Mouse (Mus musculus) stomach, postnatal 0 days (tissue): ENCODE data around the gene Ccdc155. TPM values are rescaled to one million over a fixed set of nuclear protein-coding genes. Genes with fewer than 3 reads are reported as not detected.

Experiments
- ATAC-seq: fragments of 200-750 bp; cut with Nextera tagmentation; 2 replicates; pipeline ENCODE4 v1.8.0; 2017; ENCODE audit not compliant: low FRiP score, low TSS enrichment
- DNase-seq: peaks from one replicate; pipeline ENCODE4 v3.0.0-alpha.2; 2016; ENCODE audit warnings: low spot score
- H3K27ac ChIP-seq: fragments of 300-500 bp; sonication (generic); replicated peaks from 2 replicates; pipeline ENCODE4 v1.5.1; 2014; ENCODE audit warnings: mild to moderate bottlenecking, control low read depth
- H3K27me3 ChIP-seq: fragments of 300-500 bp; sonication (generic); 2 replicates; pipeline ENCODE4 v1.6.1; 2014; ENCODE audit warnings: low read length; ENCODE audit not compliant: control insufficient read depth, insufficient read depth
- H3K36me3 ChIP-seq: fragments of 300-500 bp; sonication (generic); 2 replicates; pipeline ENCODE4 v1.6.1; 2014; ENCODE audit warnings: low read length, mixed read lengths; ENCODE audit not compliant: control insufficient read depth, insufficient read depth
- H3K4me1 ChIP-seq: fragments of 300-500 bp; sonication (generic); replicated peaks from 2 replicates; pipeline ENCODE4 v1.6.1; 2014; ENCODE audit warnings: antibody characterized with exemption; ENCODE audit not compliant: control insufficient read depth, insufficient read depth
- H3K4me2 ChIP-seq: fragments of 300-500 bp; sonication (generic); replicated peaks from 2 replicates; pipeline ENCODE4 v1.6.1; 2014; ENCODE audit warnings: low read depth, mild to moderate bottlenecking, control low read depth, moderate library complexity
- H3K4me3 ChIP-seq: fragments of 300-500 bp; sonication (generic); 2 replicates; pipeline ENCODE4 v1.5.1; 2014; ENCODE audit warnings: low read depth, low read length, control low read depth
- H3K9ac ChIP-seq: fragments of 300-500 bp; sonication (generic); 2 replicates; pipeline ENCODE4 v1.6.1; 2014; ENCODE audit warnings: mild to moderate bottlenecking, low read length, control low read depth, mixed read lengths
- H3K9me3 ChIP-seq: fragments of 300-500 bp; sonication (generic); 2 replicates; pipeline ENCODE4 v1.6.1; 2016; ENCODE audit warnings: low read length; ENCODE audit not compliant: control insufficient read depth
- CTCF ChIP-seq: IDR thresholded peaks from 2 replicates; pipeline ENCODE4 v1.5.1; 2016; ENCODE audit warnings: antibody characterized with exemption, low read depth, mild to moderate bottlenecking, moderate library complexity
- EP300 ChIP-seq: optimal IDR thresholded peaks from 2 replicates; pipeline ENCODE3; 2016; ENCODE audit warnings: antibody characterized with exemption
- WGBS: fragments of 180-500 bp; shearing (Covaris S2); extraction: QIAGEN DNeasy Blood & Tissue Kit; methylation state at CpG from one replicate; pipeline ENCODE4 v1.1.7; 2014; 5-methylcytosine and 5-hydroxymethylcytosine counted together
- polyA plus RNA-seq: library from polyadenylated mRNA; unstranded; fragments of >200 nt; fragmentation: Nextera tagmentation; extraction: Ambion mirVana; gene quantifications from 2 replicates; pipeline ENCODE4 v1.2.1, GENCODE M21; 2015

Gene Ccdc155
- polyA plus RNA-seq, 1 experiment from 2014 or later, result 0.13 TPM

- ATAC-seq, result no peak
- Histone ChIP-seq H3K4me1 (no peaks in the 10 kb centered on the region), H3K4me2 (no peak overlapping the region), H3K27ac (no peak overlapping the region), H3K9me3 (peaks cover 11% of the 10 kb centered on the region), H3K4me3 (no peak overlapping the region), H3K27me3 (peaks cover 20% of the 10 kb centered on the region; the same call in 1 of the 2 replicates), H3K9ac (no peak overlapping the region), H3K36me3 (no peaks in the 10 kb centered on the region)
- DNase-seq, result no peak
- TF ChIP-seq CTCF (no peak), EP300 (no peak)
- 91% methylated on average over 3 of the region's 3 CpGs for WGBS
Observed at GRCm38 (mm10) chr7:45169495-45169894, 35.2 kb downstream of the Ccdc155 start.

- Histone ChIP-seq H3K4me1 (peaks cover 4% of the 10 kb centered on the region; the same call in 1 of the 2 replicates), H3K27ac (no peak overlapping the region), H3K27me3 (peaks cover 22% of the 10 kb centered on the region; the same call in 1 of the 2 replicates), H3K9ac (no peak overlapping the region), H3K9me3 (peaks cover 11% of the 10 kb centered on the region), H3K4me2 (no peak overlapping the region), H3K4me3 (no peak overlapping the region), H3K36me3 (no peaks in the 10 kb centered on the region)
- no peak for ATAC-seq
- TF ChIP-seq EP300 (no peak), CTCF (no peak)
- 6% methylated on average over 24 of the region's 24 CpGs for WGBS
- DNase-seq, result no peak
Observed at GRCm38 (mm10) chr7:45168656-45169055, 36.0 kb downstream of the Ccdc155 start.

- ATAC-seq (no peak), DNase-seq (no peak)
- H3K4me1 ChIP-seq, result peaks cover 4% of the 10 kb centered on the region; the same call in 1 of the 2 replicates
- H3K36me3 ChIP-seq, result no peaks in the 10 kb centered on the region
- no peak overlapping the region for H3K27ac ChIP-seq
- H3K4me3 ChIP-seq, result no peak overlapping the region
- H3K27me3 ChIP-seq, result peaks cover 22% of the 10 kb centered on the region; the same call in 1 of the 2 replicates
- WGBS, result 4% methylated on average over 19 of the region's 19 CpGs
- TF ChIP-seq EP300 (no peak), CTCF (no peak)
- no peak overlapping the region for H3K4me2 ChIP-seq
- H3K9ac ChIP-seq, result no peak overlapping the region
- peaks cover 11% of the 10 kb centered on the region for H3K9me3 ChIP-seq
Observed at GRCm38 (mm10) chr7:45167761-45168445, 36.8 kb downstream of the Ccdc155 start.

GRCm38 (mm10) chr7:45166950-45167401 lies 37.7 kb downstream of the Ccdc155 start:
- peaks cover 22% of the 10 kb centered on the region; the same call in 1 of the 2 replicates for H3K27me3 ChIP-seq
- TF ChIP-seq CTCF (no peak), EP300 (no peak)
- H3K4me3 ChIP-seq, result no peak overlapping the region
- 25% methylated on average over 10 of the region's 10 CpGs for WGBS
- no peak overlapping the region for H3K4me2 ChIP-seq
- H3K4me1 ChIP-seq, result peaks cover 4% of the 10 kb centered on the region; the same call in 1 of the 2 replicates
- peaks cover 11% of the 10 kb centered on the region for H3K9me3 ChIP-seq
- H3K36me3 ChIP-seq, result no peaks in the 10 kb centered on the region
- H3K27ac ChIP-seq, result no peak overlapping the region
- ATAC-seq (no peak), DNase-seq (no peak)
- H3K9ac ChIP-seq, result no peak overlapping the region

GRCm38 (mm10) chr7:45165701-45166100 lies 39.0 kb downstream of the Ccdc155 start:
- 55% methylated on average over 11 of the region's 11 CpGs for WGBS
- DNase-seq, result no peak

DNA sequence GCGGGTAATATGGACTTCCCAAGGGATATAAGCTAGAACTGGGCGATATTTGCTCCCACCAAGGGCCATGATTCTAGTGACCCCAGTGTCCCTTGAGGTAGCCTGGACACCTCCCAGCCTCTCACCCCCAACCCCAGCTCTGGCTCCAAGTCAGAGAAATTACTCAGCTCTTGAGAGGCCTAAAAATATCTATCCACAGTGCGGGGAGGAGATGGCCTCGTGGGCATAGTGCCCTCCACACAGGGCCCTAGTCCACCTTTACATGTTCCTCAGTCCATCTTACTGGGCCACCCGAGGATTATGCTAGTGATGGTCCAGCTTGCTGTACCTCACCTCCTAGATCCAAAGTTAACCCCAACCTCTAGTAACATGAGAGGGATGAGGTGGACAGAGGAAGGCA lies 39.9 kb downstream of the Ccdc155 start:
- H3K27me3 ChIP-seq, result peaks cover 22% of the 10 kb centered on the region; the same call in 1 of the 2 replicates
- peaks cover 4% of the 10 kb centered on the region; the same call in 1 of the 2 replicates for H3K4me1 ChIP-seq
- DNase-seq, result no peak
- WGBS, result 74% methylated on average over 5 of the region's 5 CpGs
- peaks cover 6% of the 10 kb centered on the region for H3K9me3 ChIP-seq
- ATAC-seq, result no peak
- TF ChIP-seq CTCF, result no peak
- TF ChIP-seq EP300, result no peak
- H3K36me3 ChIP-seq, result peaks cover 2% of the 10 kb centered on the region; the same call in 1 of the 2 replicates
- no peak overlapping the region for H3K27ac ChIP-seq
- H3K4me2 ChIP-seq, result no peak overlapping the region
- no peak overlapping the region for H3K4me3 ChIP-seq
- no peak overlapping the region for H3K9ac ChIP-seq

More at GRCm38 (mm10) chr7:45165701-45166100, 39.0 kb downstream of the Ccdc155 start:
- Histone ChIP-seq H3K27ac (no peak overlapping the region), H3K4me2 (no peak overlapping the region), H3K9ac (no peak overlapping the region), H3K9me3 (peaks cover 11% of the 10 kb centered on the region), H3K4me3 (no peak overlapping the region), H3K4me1 (peaks cover 4% of the 10 kb centered on the region; the same call in 1 of the 2 replicates), H3K36me3 (no peaks in the 10 kb centered on the region), H3K27me3 (peaks cover 22% of the 10 kb centered on the region; the same call in 1 of the 2 replicates)
- ATAC-seq, result no peak
- no peak for TF ChIP-seq EP300
- TF ChIP-seq CTCF, result no peak
